Mouse (Mus musculus): ENCODE measurements around the gene Nup62. TPM values are rescaled to one million over a fixed set of nuclear protein-coding genes. Genes with fewer than 3 reads are reported as not detected.

The Nup62 gene
- polyA plus RNA-seq, 1 experiment from 2014 or later = 48.7 TPM

GRCm38 (mm10) chr7:44847772-44848171 lies 31.9 kb downstream of the Nup62 start:
- ChIA-PET POLR2A (no interaction called here), CTCF (no interaction called here)
- H3K27me3 ChIP-seq = no peaks in the 10 kb centered on the region
- no peak for TF ChIP-seq CTCF (IDR thresholded peaks at IDR 0.05)
- in situ Hi-C loops (cut with MboI; ENCODE audit: low pct_unique_long_range_greater_than_20kb) = no loop called here
- ATAC-seq (no peak), DNase-seq (ENCODE audit: low read depth, low spot score) (no peak)

GRCm38 (mm10) chr7:44848561-44849415 lies 32.9 kb downstream of the Nup62 start, which contains the start of the genes Akt1s1 and Tbc1d17:
Akt1s1 (plus strand) TSS chr7:44848991.
Tbc1d17 (minus strand) TSS chr7:44849079.
- ATAC-seq (peak; percentile 70), DNase-seq (ENCODE audit: low read depth, low spot score) (peak; percentile 100)
- ChIA-PET CTCF (no interaction called here), POLR2A (interaction anchor here (0.6 to 0.7 kb wide), 2 partner anchors 30 to 51 kb away, joined by 3 read pairs; no protein-coding TSS in a partner anchor)
- H3K27me3 ChIP-seq = no peaks in the 10 kb centered on the region
- in situ Hi-C loops (cut with MboI; ENCODE audit: low pct_unique_long_range_greater_than_20kb) = no loop called here
- TF ChIP-seq CTCF (IDR thresholded peaks at IDR 0.05) = no peak

- POLR2A ChIA-PET = interaction anchor here (0.6 to 2.2 kb wide), 5 partner anchors 8 to 109 kb away, joined by 3 to 5 read pairs (median 3); no protein-coding TSS in a partner anchor
- CTCF ChIA-PET = interaction anchor here (1.1 kb wide), 1 partner anchor 25 kb away, joined by 3 read pairs; no protein-coding TSS in a partner anchor
- no peak for TF ChIP-seq CTCF (IDR thresholded peaks at IDR 0.05)
- no peaks in the 10 kb centered on the region for H3K27me3 ChIP-seq
- in situ Hi-C loops (cut with MboI; ENCODE audit: low pct_unique_long_range_greater_than_20kb) = loop anchor here (25.0 kb wide), 1 partner anchor 863 kb away; the partner anchor contains the start of genes Dbp, Fam83e, Rpl18 and Sphk2
- ATAC-seq = peak; percentile 32
- peak; percentile 69 for DNase-seq (ENCODE audit: low read depth, low spot score)
Observed at GRCm38 (mm10) chr7:44849416-44850111, 33.7 kb downstream of the Nup62 start.

GRCm38 (mm10) chr7:44850146-44850545 lies 34.3 kb downstream of the Nup62 start:
- DNase-seq (ENCODE audit: low read depth, low spot score) (no peak), ATAC-seq (no peak)
- no peaks in the 10 kb centered on the region for H3K27me3 ChIP-seq
- ChIA-PET POLR2A (interaction anchor here (0.6 to 2.2 kb wide), 4 partner anchors 8 to 108 kb away, joined by 3 to 5 read pairs (median 4); no protein-coding TSS in a partner anchor), CTCF (interaction anchor here (1.1 to 1.5 kb wide), 3 partner anchors 10 to 26 kb away, joined by 3 to 4 read pairs (median 3); no protein-coding TSS in a partner anchor)
- in situ Hi-C loops (cut with MboI; ENCODE audit: low pct_unique_long_range_greater_than_20kb) = loop anchor here (25.0 kb wide), 1 partner anchor 862 kb away; the partner anchor contains the start of genes Dbp, Fam83e, Rpl18 and Sphk2
- no peak for TF ChIP-seq CTCF (IDR thresholded peaks at IDR 0.05)

GRCm38 (mm10) chr7:44850789-44851624 lies 35.1 kb downstream of the Nup62 start:
- in situ Hi-C loops (cut with MboI; ENCODE audit: low pct_unique_long_range_greater_than_20kb) = loop anchor here (25.0 kb wide), 1 partner anchor 861 kb away; the partner anchor contains the start of genes Dbp, Fam83e, Rpl18 and Sphk2
- TF ChIP-seq CTCF (IDR thresholded peaks at IDR 0.05) = no peak
- DNase-seq (ENCODE audit: low read depth, low spot score) (no peak), ATAC-seq (no peak)
- ChIA-PET POLR2A (interaction anchor here (1.5 to 2.2 kb wide), 2 partner anchors 14 to 107 kb away, joined by 4 to 5 read pairs; no protein-coding TSS in a partner anchor), CTCF (interaction anchor here (1.1 to 1.5 kb wide), 4 partner anchors 9 to 107 kb away, joined by 3 to 4 read pairs (median 4); no protein-coding TSS in a partner anchor)
- H3K27me3 ChIP-seq = no peaks in the 10 kb centered on the region

- ChIA-PET CTCF (interaction anchor here (1.2 to 1.5 kb wide), 2 partner anchors 10 to 106 kb away, joined by 4 read pairs; no protein-coding TSS in a partner anchor), POLR2A (interaction anchor here (2.2 kb wide), 1 partner anchor 107 kb away, joined by 5 read pairs; no protein-coding TSS in a partner anchor)
- no peaks in the 10 kb centered on the region for H3K27me3 ChIP-seq
- ATAC-seq = no peak
- in situ Hi-C loops (cut with MboI; ENCODE audit: low pct_unique_long_range_greater_than_20kb) = loop anchor here (25.0 kb wide), 1 partner anchor 861 kb away; the partner anchor contains the start of genes Dbp, Fam83e, Rpl18 and Sphk2
- DNase-seq (ENCODE audit: low read depth, low spot score) = no peak
- no peak for TF ChIP-seq CTCF (IDR thresholded peaks at IDR 0.05)
Observed at GRCm38 (mm10) chr7:44851625-44852234, 35.8 kb downstream of the Nup62 start.

GRCm38 (mm10) chr7:44852259-44853027 lies 36.6 kb downstream of the Nup62 start:
- no peak for DNase-seq (ENCODE audit: low read depth, low spot score)
- H3K27me3 ChIP-seq = no peaks in the 10 kb centered on the region
- no peak for TF ChIP-seq CTCF (IDR thresholded peaks at IDR 0.05)
- ChIA-PET CTCF (interaction anchor here (0.7 kb wide), 1 partner anchor 37 kb away, joined by 3 read pairs; no protein-coding TSS in a partner anchor), POLR2A (no interaction called here)
- in situ Hi-C loops (cut with MboI; ENCODE audit: low pct_unique_long_range_greater_than_20kb) = loop anchor here (25.0 kb wide), 1 partner anchor 860 kb away; the partner anchor contains the start of genes Dbp, Fam83e, Rpl18 and Sphk2
- no peak for ATAC-seq

GRCm38 (mm10) chr7:44853065-44853464 lies 37.2 kb downstream of the Nup62 start:
- DNase-seq (ENCODE audit: low read depth, low spot score) = no peak
- H3K27me3 ChIP-seq = no peaks in the 10 kb centered on the region
- in situ Hi-C loops (cut with MboI; ENCODE audit: low pct_unique_long_range_greater_than_20kb) = loop anchor here (25.0 kb wide), 1 partner anchor 859 kb away; the partner anchor contains the start of genes Dbp, Fam83e, Rpl18 and Sphk2
- ATAC-seq = no peak
- no peak for TF ChIP-seq CTCF (IDR thresholded peaks at IDR 0.05)
- ChIA-PET CTCF (no interaction called here), POLR2A (no interaction called here)

All from Patski (cell line).